Mouse (Mus musculus): ENCODE data around the gene Plaa.
"Not testable (repeated sequence)": the region's sequence is repeated elsewhere in the genome, so short reads cannot be mapped to it uniquely, and the experiment has no call there.

The Plaa gene

DNA sequence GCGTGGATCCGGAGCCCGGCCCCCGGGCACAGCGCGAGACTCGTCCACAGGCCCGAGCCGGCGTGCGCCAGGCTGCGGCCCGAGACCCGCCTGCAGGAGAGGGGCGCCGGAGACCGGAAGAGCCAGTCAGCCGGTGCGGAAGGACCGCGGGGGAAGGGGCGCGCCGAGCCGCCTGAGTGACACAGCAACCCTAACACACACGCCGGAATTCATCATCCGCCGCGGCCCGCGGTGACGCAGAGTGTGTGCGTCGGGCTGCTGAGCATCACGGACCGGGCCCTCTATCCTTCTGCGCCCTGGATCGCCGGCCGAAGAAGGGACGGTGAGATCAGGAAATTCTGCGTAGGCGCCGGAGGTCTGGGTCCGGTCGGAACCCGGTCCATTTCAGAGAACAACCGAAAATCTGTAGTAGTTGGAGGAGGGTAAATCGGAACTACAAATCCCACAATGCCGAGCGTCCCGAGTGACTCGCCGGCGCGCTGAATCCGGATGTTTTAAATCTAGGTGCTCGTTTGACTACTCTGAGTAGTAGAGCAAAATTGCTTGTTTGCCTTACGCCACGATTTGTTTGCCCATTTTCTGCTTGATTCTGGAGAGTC lies at the start of gene Plaa:
Plaa (minus strand) TSS at position 214 of the 599 bp plus-strand sequence.
- peak; percentile 87 for DNase-seq (ENCODE audit: low read depth, low spot score)

DNA sequence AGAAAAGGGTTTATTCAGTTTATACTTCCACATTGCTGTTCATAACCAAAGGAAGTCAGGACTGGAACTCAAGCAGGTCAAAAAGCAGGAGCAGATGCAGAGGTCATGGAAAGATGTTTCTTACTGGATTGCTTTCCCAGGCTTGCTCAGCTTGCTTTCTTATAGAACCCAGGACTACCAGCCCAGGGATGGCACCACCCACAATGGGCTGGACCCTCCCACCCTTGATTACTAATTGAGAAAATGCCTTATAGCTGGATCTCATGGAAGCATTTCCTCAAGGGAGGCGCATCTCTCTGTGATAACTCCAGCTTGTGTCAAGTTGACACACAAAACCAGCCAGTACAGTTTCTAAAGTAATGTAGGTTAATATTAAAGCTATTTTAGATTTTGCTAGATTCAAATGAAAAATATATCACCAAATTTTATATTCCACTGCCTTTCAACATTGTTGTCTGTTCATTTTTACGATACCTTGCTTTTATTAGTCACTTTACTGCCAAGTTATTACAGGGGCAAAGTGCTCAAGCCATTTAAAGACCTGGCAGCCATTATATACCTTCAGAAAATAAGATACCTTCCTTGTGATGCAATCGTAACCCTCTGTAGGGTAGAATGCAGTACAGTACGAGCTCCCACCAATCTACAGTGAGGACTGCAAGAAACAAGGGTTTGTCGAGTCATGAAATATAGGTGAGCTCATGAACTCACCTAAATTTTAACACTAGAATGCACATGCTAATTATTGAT lies 47.6 kb upstream of the Plaa start:
- DNase-seq (ENCODE audit: low read depth, low spot score), result not testable (repeated sequence)

DNA sequence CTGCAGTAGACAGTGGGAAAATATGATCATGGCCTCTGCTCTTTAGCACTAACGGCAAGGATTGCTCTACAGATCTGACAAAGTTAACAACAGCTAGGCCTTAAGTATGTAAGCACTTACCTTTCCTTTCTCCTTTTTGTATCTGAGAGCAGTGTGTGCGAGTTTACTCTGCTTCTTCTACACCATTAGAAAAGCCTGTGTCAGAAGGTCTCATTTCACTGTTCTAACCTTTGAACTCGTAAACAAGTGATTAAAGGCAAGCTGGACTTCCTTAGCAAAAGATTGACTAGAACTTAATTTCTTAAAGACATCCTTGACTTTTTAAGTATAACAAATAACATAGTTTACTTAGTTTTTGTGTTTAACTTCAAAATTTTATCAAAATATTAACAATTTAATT lies 46.9 kb upstream of the Plaa start, which contains the start of gene Lrrc19:
Lrrc19 (minus strand) TSS at position 225 of the 400 bp plus-strand sequence.
- no peak for DNase-seq (ENCODE audit: low read depth, low spot score)

DNA sequence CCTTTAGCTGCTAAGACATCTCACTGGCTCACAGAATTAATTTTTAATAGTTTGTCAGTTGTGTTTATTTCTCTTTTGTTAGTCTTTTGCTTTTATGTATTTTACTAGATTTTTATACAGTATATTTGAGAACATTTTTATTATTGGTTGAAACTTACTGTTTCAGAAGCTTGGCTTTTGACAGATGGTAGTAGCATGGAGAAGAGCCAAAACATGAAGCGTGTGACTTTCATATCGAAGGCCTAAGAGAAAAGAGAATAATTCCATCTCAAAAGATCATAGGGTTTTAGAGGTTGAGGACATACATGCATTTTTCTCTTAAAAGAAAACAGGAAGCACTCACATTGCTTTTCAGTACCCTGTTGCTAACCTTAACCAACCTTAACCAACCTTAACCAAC lies 40.1 kb upstream of the Plaa start:
- DNase-seq (ENCODE audit: low read depth, low spot score), result no peak

DNA sequence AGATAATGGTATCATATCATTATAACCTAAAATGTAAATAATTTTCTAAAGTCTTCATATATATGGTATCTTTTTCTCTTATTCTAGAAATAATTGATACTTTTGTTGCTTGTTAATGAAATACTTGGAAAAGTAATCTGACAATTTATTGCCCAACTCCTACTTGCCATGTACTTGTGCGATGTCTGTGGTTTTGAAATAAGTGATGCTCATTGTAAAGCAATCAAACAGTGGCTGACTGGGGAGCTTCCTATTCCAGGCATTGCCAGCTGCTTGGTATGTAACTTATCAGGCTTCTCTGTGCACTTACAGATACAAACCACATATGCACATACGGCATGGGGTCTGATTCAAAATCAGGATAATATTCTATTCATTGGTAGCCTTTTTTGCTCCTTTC lies 17.0 kb upstream of the Plaa start:
- no peak for DNase-seq (ENCODE audit: low read depth, low spot score)

DNA sequence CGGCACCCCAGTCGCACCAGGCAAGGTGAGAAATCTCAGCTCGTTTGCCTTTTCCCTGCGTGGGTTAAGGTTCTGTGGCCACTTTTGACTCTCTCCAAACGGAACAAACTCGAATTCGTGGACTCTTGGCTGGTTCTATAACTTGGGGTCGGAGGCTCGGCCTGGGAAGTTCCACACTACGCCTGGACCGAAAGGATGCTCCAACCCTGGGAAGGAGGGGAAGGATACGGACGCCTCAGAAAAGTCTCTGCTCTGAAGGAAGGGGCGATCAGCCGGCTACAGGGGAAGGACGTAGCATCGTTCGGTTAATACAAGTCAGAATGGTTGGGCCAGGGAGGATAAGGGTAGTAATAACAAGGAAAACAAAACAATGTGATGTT lies 11.6 kb upstream of the Plaa start:
- no peak for DNase-seq (ENCODE audit: low read depth, low spot score)

DNA sequence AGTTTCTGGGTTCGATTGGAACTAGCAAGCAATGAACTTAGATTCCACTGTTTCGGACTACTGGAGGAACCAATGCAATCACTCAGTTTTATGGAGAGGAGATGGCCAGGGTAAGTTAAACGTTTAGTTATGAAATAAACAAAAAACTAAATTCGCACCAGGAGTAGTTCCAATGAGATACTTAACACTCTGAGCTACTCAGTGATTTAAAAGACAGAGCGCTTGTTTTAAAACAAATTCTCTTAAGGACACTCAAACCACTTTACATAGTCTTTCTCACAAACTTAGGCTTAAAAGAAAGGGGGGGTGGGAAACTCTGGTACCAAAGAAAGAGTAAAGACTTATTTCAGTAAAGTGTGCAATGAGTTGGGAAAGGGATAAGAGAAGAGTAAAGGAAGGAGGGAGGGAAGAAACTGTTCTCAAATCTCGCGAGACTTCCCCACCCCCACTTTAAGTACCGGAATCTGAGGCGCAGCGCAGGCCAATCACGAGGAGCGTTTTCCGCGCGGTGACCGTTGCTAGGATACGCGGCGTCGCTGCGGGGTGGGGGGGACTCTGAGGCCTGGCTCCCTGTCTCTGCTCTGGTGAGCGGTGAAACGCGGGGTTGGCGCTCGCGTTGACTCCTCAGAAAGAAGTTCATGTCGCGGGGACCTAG lies 11.1 kb upstream of the Plaa start, which contains the start of gene Ift74:
Ift74 (plus strand) TSS at position 520 of the 655 bp plus-strand sequence.
- peak; percentile 94 for DNase-seq (ENCODE audit: low read depth, low spot score)

DNA sequence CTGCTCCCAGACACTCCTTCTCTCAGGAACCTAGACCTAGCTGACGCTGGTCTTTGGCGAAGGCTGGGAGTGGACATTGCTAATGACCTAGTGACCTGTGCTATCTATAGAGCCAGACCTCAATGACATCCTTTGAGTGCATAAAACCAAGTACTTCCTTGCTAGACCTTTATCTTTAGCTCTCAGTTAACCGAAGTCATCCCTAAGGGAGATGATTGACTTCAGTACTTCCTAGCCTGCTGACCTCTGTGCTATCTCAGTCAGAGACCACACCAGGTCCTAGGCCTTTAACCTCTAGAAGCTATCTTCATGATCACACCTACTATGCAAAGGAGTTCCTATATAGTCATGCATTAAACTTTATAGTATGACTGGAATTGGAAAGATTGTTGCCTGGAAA lies 7.3 kb upstream of the Plaa start:
- no peak for DNase-seq (ENCODE audit: low read depth, low spot score)

DNA sequence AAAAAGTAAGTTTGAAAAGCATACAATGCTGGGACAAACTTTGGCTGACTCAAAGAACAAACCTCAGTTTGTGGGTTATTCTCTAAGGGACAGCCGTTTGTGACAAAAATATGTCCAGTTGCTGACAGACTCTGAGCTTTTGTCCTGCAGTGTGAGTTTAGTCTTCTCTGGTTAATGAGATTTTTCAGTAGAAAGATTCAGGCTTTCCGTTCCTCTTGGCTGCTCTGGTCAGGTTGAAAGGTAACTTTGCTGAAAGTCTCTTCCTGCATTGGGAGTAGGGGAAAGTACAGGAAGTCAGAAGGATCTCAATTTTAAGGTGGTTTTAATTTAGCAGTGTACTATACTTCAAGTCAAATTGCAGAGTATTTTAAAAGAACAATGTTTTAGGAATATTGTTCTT lies 2.5 kb upstream of the Plaa start:
- no peak for DNase-seq (ENCODE audit: low read depth, low spot score)

DNA sequence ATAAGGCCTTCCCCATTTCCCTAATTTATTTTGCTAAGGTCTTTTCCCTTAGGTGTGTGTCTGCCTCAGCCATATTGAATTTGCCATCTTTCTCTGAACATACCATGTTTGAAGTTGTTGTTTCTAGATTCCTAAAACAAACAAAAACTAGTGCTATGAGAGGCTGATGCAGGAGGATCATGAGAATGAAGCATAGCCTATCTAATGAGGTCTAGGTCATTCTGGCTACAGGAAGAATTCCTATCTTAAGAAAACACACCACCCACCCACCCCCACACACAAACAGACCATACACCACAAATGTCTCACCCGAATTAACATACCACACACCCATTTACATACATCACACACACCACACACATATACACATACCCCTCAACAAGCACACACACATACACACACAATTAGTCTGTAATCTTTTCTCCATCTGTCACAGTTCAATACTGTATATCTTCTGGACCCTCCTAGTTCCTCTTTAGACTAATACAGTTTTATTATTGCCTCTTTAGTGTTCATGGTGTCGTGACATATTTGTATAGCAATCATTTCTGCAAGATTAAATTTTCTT lies 1.5 kb upstream of the Plaa start:
- DNase-seq (ENCODE audit: low read depth, low spot score), result no peak

DNA sequence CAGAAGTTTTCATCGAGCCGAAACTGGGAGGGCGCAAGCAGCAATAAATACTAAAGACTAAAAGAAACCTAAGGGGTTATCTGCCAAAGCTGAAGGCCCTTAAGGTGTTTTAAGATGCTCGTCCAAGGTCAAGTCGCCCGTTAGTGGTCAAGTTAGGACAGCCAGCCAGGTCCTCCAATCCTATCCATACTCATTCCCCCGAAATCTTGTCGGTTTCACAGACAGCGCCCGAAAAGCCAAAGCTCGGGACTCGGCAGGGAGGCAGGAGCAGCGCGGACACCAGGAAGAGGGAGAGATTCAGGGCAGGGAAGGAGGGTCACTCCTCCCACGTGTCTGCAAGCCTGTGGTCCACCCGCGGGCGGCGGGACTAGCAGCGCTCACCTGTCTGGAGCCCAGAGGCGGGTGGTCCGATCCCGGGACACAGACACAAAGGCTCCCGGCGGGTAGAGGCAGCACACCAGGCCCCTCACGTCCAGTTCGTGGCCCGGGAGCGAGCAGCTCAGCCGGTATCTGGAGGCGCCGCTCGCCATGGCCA lies 481 bp downstream of the Plaa start:
- DNase-seq (ENCODE audit: low read depth, low spot score), result no peak

DNA sequence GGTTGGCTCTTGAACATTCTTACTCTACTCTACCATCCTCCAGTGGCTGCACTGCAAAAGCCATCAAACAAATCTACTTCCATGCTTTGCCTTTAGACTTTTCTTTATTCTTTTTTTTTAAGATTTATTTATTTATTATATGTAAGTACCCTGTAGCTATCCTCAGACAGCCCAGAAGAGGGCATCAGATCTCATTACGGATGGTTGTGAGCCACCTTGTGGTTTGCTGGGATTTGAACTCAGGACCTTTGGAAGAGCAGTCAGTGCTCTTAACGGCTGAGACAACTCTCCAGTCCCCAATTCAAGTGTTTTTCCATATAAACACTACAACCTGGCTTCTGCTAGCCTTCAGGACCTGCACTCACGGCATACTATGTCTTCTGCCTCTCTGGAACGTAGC lies 1.6 kb downstream of the Plaa start:
- no peak for DNase-seq (ENCODE audit: low read depth, low spot score)

DNA sequence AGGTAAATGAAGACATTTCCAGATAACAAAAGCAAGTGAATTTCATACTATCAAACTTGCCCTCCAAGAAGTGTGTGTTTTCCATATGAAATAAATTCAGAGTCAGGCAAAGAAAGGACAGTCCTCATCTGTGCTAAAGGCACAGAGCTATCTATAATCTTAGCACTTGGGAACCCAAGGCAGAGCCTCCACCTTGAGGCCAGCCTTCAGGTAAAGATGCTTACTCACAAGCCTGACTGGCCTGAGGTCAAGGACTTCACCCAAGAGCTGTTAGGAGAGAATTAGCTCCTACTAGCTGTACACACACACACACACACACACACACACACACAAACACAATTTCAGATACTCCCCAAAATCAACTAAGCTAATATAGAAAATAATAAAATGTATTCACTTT lies 10.3 kb downstream of the Plaa start:
- no peak for DNase-seq (ENCODE audit: low read depth, low spot score)

DNA sequence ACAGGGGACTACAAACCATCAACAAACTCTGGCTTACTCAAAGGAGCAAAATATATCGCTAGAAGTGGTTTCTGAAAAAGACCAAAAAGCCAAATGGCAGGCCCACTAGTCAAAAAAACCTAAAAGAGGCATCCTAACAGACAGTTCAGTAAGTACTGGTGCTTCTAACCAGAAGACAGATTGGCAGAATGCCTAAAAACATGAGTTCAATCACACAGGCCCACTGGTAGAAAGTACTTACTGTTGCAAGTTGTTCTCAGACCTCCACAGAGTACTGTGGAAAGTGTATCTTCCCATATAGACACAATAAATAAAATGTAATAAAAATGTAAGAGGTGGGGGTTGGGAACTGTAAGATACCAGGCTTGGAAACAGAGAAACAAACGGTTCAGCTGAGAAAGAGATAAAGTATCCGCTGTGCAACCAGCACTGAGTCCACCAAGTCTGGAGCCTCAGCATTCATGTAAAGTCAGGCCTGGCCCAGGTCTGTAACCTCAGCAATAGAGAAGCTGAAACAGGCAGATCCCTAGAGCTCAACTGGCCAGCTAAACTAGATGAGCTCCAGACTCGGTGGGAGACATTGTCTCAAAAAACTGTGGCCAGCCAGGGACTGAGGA lies 11.2 kb downstream of the Plaa start:
- no peak for DNase-seq (ENCODE audit: low read depth, low spot score)

DNA sequence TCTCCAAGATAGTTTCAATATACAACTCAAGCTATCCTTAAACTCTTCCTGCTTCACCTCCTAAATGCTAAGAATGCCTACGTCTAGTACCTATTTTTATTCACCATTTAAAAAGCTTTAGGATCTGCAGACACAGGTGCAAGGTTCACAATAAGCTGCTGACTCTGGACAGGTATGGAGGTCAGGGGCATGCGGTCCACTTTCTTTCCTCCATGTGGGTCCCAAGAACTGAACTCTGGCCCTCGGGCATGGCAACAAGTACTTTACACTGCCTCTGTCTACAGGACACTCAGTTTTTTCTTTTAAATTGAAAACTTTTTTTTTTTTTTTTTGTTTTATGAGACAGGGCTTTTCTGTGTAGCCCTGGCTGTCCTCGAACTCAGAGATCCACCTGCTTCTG lies 30.4 kb downstream of the Plaa start:
- DNase-seq (ENCODE audit: low read depth, low spot score), result no peak

DNA sequence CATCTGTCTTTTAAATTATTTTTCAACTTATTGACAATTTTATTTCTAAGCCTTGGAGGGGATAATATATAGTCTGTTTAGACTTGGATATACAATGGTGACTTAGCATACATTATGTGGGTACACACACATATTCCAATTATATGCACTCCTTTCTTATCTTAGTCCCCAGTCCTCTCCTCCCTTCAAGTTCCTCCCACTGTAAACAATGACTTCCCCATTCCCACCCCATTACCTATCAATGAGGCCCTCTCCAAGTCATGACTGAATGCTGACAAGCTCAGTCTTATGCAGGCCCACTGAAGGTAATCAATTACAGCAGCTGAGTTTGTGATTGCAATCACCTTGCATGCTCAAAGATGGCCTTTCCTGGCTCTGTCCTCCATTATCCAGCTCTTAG lies 38.7 kb downstream of the Plaa start:
- no peak for DNase-seq (ENCODE audit: low read depth, low spot score)

DNA sequence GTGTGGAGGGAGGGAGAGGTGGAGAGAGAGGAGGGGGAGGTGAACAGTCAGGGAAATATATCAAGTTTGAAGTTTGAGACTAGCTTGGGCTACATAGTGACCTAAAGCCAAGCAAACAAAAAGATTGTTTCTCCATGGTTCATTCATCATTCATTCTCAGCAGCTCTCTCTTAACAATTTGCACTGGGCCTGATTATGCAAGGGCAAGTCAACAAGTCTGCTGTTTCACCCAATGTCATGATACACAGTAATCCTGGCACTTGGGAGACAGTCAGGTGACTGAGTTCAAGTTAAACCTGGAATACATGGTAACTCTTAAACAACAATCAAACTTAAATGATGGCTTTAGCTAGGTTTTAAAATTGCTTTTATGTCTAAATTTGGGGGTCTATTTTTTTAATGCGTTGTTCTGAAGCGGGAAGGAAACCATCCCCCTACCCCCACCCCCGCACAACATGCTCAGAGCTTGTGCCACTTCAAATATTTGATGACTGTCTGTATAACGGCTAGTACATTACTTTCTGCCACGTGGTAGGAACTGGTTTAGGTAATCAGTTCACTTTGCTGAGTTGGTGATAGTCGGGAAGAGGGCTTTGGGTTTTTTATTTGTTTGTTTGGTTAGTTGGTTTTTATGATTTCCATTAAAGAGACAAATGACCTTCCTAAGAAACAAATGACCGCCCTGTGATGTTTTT lies 40.9 kb downstream of the Plaa start:
- no peak for DNase-seq (ENCODE audit: low read depth, low spot score)

DNA sequence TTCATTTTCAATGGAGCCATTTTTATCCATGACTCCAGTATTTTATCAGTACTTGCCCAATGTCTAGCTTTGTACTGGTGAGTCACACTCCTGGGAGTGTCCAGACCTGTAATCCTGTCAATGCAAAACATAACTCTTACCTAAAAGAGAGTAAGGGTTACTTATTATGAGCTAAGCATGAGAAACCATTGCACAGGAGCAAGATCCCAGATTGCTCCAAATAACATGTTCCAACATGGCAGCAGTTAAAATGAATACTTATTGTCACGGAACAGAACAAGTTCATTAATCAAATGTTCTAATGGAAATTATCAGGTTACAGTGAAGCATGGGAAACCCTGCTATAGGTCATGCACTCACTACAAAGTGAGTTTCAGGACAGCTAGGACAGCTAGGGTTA lies 42.7 kb downstream of the Plaa start:
- DNase-seq (ENCODE audit: low read depth, low spot score), result no peak

DNA sequence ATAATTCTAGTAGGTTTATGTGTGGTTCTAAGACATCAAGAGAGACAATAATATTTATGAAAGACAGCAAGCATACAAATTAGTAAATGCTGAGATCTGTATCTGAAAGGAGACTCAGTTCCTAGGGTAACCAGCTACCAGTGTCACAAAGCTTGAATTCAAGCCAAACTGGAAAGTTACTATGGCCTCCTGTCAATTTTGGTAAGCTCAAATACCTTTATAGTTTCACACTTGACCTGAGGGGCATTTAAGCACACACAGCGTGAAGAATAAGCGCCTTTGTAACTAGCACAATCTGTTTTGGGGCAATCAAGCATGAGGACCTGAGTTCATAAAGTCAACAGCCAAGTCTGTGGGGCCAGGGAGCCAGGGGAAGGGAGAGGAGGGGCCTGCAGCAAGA lies 43.8 kb downstream of the Plaa start:
- no peak for DNase-seq (ENCODE audit: low read depth, low spot score)

DNA sequence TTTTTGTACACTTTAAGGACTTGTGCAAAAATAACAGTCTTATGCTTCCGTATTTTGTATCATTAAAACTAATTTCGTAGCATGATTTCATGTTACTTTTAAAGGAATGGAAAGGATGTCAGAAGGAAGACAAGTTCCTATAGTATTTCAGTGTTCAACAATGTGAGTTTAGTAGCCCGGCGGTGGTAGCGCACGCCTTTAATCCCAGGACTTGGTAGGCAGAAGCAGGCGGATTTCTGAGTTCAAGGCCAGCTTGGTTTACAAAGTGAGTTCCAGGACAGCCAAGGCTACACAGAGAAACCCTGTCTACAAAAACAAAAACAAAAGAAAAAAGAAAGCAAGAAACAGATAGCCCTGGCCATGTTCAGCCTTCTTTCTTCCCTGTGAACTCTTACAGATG lies 45.9 kb downstream of the Plaa start:
- no peak for DNase-seq (ENCODE audit: low read depth, low spot score)
